Mouse (Mus musculus) lung, postnatal 0 days (tissue): ENCODE results near the gene Tyms.

Source experiments
- CTCF ChIP-seq: IDR thresholded peaks from 2 replicates; pipeline ENCODE4 v1.5.1; 2016; ENCODE audit warnings: antibody characterized with exemption, mild to moderate bottlenecking
- EP300 ChIP-seq: IDR thresholded peaks from 2 replicates; pipeline ENCODE4 v1.6.1; 2016; ENCODE audit warnings: antibody characterized with exemption, mild to moderate bottlenecking, control low read depth

- TF ChIP-seq CTCF, result no peak
- no peak for TF ChIP-seq EP300
Observed at GRCm38 (mm10) chr5:30067726-30068125, 5.7 kb downstream of the Tyms start.
